Comparison of ENCODE assay signal across 12 mouse cellular contexts in the genomic region with DNA sequence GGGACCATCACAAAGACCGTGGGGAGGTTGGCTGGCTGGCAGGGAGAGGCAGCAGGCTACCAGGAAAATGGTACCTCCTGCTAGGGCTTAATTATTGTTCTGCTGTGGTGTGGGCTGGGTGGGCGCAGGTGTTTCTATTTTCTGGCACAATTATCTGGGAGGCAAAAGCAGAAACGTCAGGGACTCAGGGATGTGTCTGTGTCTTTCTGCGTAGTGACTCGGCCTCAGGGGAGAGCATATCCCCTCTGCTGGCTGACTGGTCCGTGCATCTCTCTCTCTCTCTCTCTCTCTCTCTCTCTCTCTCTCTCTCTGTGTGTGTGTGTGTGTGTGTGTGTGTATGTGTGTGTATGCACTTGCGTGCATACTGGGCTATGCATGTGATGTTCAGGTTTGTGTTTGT.
DNase-seq lines count a peak whose midpoint lies in the region; ATAC-seq and TF ChIP-seq lines count a peak whose summit lies in the region.
"Had no signal": no experiment of that assay in that cellular context is flagged by ENCODE, and none has a peak within 500 bp of the region (broad histone marks: within the 10 kb centered on the region; RNA-seq: fewer than 3 reads in every experiment).

No protein-coding gene starts in this region.

- H3K79me2 ChIP-seq in heart, adult 2 months (replicated peaks; ENCODE audit: control insufficient read depth, insufficient read depth, low read length) = no peaks in the 10 kb centered on the region

- TF ChIP-seq POLR2A in heart, adult 2 months (IDR thresholded peaks at IDR 0.05; ENCODE audit: insufficient read depth, low read depth, low read length) = no peak

- H3K27ac ChIP-seq in heart, embryonic 13.5 days (replicated peaks) = peak overlapping the region; percentile 74; the same call in 1 of the 2 replicates
- no peak overlapping the region for H3K27ac ChIP-seq in heart, adult 2 months
- peak overlapping the region; percentile 63 for H3K27ac ChIP-seq in midbrain, embryonic 10.5 days (replicated peaks)
- no peak overlapping the region for H3K27ac ChIP-seq in midbrain, embryonic 11.5 days (ENCODE audit: low read depth, low read length)
- H3K27ac ChIP-seq in hindbrain, embryonic 13.5 days = peak overlapping the region; percentile 55
- no peak overlapping the region for H3K27ac ChIP-seq in midbrain, postnatal 0 days (ENCODE audit: low read depth, low read length)
- H3K27ac ChIP-seq: liver, embryonic 12.5 days had no signal

- no peak overlapping the region for H3K4me2 ChIP-seq in heart, embryonic 13.5 days
- no peak overlapping the region for H3K4me2 ChIP-seq in midbrain, embryonic 11.5 days
- H3K4me2 ChIP-seq in hindbrain, embryonic 13.5 days = no peak overlapping the region
- no peak overlapping the region for H3K4me2 ChIP-seq in midbrain, postnatal 0 days (ENCODE audit: low read depth, low read length, poor library complexity, severe bottlenecking)
- H3K4me2 ChIP-seq: liver, embryonic 12.5 days had no signal

- no peaks in the 10 kb centered on the region for H3K36me3 ChIP-seq in heart, embryonic 13.5 days
- no peaks in the 10 kb centered on the region for H3K36me3 ChIP-seq in heart, adult 2 months (ENCODE audit: control insufficient read depth, insufficient read depth, low read length)
- H3K36me3 ChIP-seq in midbrain, embryonic 10.5 days = no peaks in the 10 kb centered on the region
- no peaks in the 10 kb centered on the region for H3K36me3 ChIP-seq in midbrain, embryonic 11.5 days (ENCODE audit: control insufficient read depth, insufficient read depth, low read length)
- no peaks in the 10 kb centered on the region for H3K36me3 ChIP-seq in hindbrain, embryonic 13.5 days
- no peaks in the 10 kb centered on the region for H3K36me3 ChIP-seq in midbrain, postnatal 0 days (ENCODE audit: insufficient read depth, low read length)
- H3K36me3 ChIP-seq: G1E; liver, embryonic 12.5 days had no signal

- no peaks in the 10 kb centered on the region for H3K9me3 ChIP-seq in heart, embryonic 13.5 days
- no peaks in the 10 kb centered on the region for H3K9me3 ChIP-seq in midbrain, embryonic 10.5 days (replicated peaks)
- H3K9me3 ChIP-seq in midbrain, embryonic 11.5 days (ENCODE audit: control insufficient read depth, low read length) = no peaks in the 10 kb centered on the region
- no peaks in the 10 kb centered on the region for H3K9me3 ChIP-seq in hindbrain, embryonic 13.5 days
- no peaks in the 10 kb centered on the region for H3K9me3 ChIP-seq in midbrain, postnatal 0 days (ENCODE audit: low read length)
- H3K9me3 ChIP-seq: G1E; liver, embryonic 12.5 days had no signal

- no peak for TF ChIP-seq EP300 in heart, adult 2 months (IDR thresholded peaks at IDR 0.05; ENCODE audit: insufficient read depth, low read depth, low read length)

- 0 out of 2 replicates have a peak, but pooled peaks cover 4% of the 10 kb centered on the region for H3K27me3 ChIP-seq in heart, embryonic 13.5 days (replicated peaks)
- no peaks in the 10 kb centered on the region for H3K27me3 ChIP-seq in heart, adult 2 months (ENCODE audit: control insufficient read depth, insufficient read depth, low read length)
- H3K27me3 ChIP-seq in midbrain, embryonic 10.5 days (ENCODE audit: low read depth, poor library complexity, severe bottlenecking) = no peaks in the 10 kb centered on the region
- H3K27me3 ChIP-seq in midbrain, embryonic 11.5 days (ENCODE audit: control insufficient read depth, insufficient read depth, low read length) = no peaks in the 10 kb centered on the region
- H3K27me3 ChIP-seq in hindbrain, embryonic 13.5 days = 0 out of 2 replicates have a peak, but pooled peaks cover 2% of the 10 kb centered on the region
- H3K27me3 ChIP-seq in midbrain, postnatal 0 days (ENCODE audit: insufficient read depth, low read length) = no peaks in the 10 kb centered on the region
- H3K27me3 ChIP-seq: liver, embryonic 12.5 days had no signal

- no peak overlapping the region for H3K9ac ChIP-seq in heart, embryonic 13.5 days
- H3K9ac ChIP-seq in heart, adult 2 months (ENCODE audit: low read depth, low read length) = no peak overlapping the region
- H3K9ac ChIP-seq in midbrain, embryonic 11.5 days (ENCODE audit: low read length) = no peak overlapping the region
- no peak overlapping the region for H3K9ac ChIP-seq in hindbrain, embryonic 13.5 days
- H3K9ac ChIP-seq in midbrain, postnatal 0 days (replicated peaks; ENCODE audit: low read length, poor library complexity, severe bottlenecking) = no peak overlapping the region
- H3K9ac ChIP-seq: liver, embryonic 12.5 days had no signal

- intact Hi-C loops in heart, adult 2 months (cut with DNase I) = loop anchor here (1.0 to 2.0 kb wide), 4 partner anchors 16 to 255 kb away; no protein-coding TSS in a partner anchor

- ATAC-seq in heart, embryonic 13.5 days (ENCODE audit: extremely low read depth, insufficient number of reproducible peaks, low FRiP score, low TSS enrichment) = no peak
- no peak for ATAC-seq in midbrain, embryonic 11.5 days (ENCODE audit: low FRiP score)
- ATAC-seq in hindbrain, embryonic 13.5 days (ENCODE audit: low FRiP score) = peak; percentile 54
- no peak for ATAC-seq in midbrain, postnatal 0 days (ENCODE audit: low FRiP score)
- ATAC-seq: liver, embryonic 12.5 days had no signal

- H3K4me3 ChIP-seq in heart, embryonic 13.5 days = no peak overlapping the region
- H3K4me3 ChIP-seq in heart, adult 2 months = no peak overlapping the region
- H3K4me3 ChIP-seq in midbrain, embryonic 10.5 days = no peak overlapping the region
- no peak overlapping the region for H3K4me3 ChIP-seq in midbrain, embryonic 11.5 days (ENCODE audit: low read depth, low read length)
- H3K4me3 ChIP-seq in hindbrain, embryonic 13.5 days = no peak overlapping the region
- no peak overlapping the region for H3K4me3 ChIP-seq in midbrain, postnatal 0 days (ENCODE audit: low read depth, low read length)
- H3K4me3 ChIP-seq: liver, embryonic 12.5 days; myocyte had no signal

- TF ChIP-seq CTCF in heart, adult 2 months (IDR thresholded peaks at IDR 0.05) = no peak
- TF ChIP-seq CTCF in midbrain, postnatal 0 days (IDR thresholded peaks at IDR 0.05) = no peak

- H3K4me1 ChIP-seq in heart, embryonic 13.5 days = peaks cover 14% of the 10 kb centered on the region
- H3K4me1 ChIP-seq in heart, adult 2 months (ENCODE audit: control insufficient read depth, insufficient read depth, low read length) = peaks cover 22% of the 10 kb centered on the region
- H3K4me1 ChIP-seq in midbrain, embryonic 10.5 days = peaks cover 35% of the 10 kb centered on the region
- H3K4me1 ChIP-seq in midbrain, embryonic 11.5 days (ENCODE audit: control insufficient read depth, insufficient read depth, low read length) = peaks cover 9% of the 10 kb centered on the region
- H3K4me1 ChIP-seq in hindbrain, embryonic 13.5 days (replicated peaks) = peaks cover 39% of the 10 kb centered on the region
- H3K4me1 ChIP-seq in midbrain, postnatal 0 days (ENCODE audit: insufficient read depth, low read length) = peaks cover 4% of the 10 kb centered on the region; the same call in 1 of the 2 replicates
- H3K4me1 ChIP-seq: liver, embryonic 12.5 days had no signal

- WGBS in heart, embryonic 13.5 days = 53% methylated on average over 7 of the region's 7 CpGs
- WGBS in heart, adult 2 months = 48% methylated on average over 7 of the region's 7 CpGs
- 81% methylated on average over 7 of the region's 7 CpGs for WGBS in midbrain, embryonic 10.5 days
- 75% methylated on average over 7 of the region's 7 CpGs for WGBS in midbrain, embryonic 11.5 days
- WGBS in hindbrain, embryonic 13.5 days = 39% methylated on average over 7 of the region's 7 CpGs
- WGBS in midbrain, postnatal 0 days = 47% methylated on average over 7 of the region's 7 CpGs

- no peak for DNase-seq in heart, adult 2 months
- DNase-seq in midbrain, embryonic 10.5 days (ENCODE audit: low spot score) = no peak
- DNase-seq in midbrain, embryonic 11.5 days (ENCODE audit: low spot score, missing footprints) = no peak
- DNase-seq in midbrain, postnatal 0 days (ENCODE audit: low spot score) = peak; percentile 51
- DNase-seq in yolk sac, embryonic 10.5 days (ENCODE audit: low spot score) = no peak
- no peak for DNase-seq in frontal cortex, adult 2 months (ENCODE audit: extremely low spot score in 1 of 2, low spot score in 1 of 2)
- DNase-seq: thymus, adult 18-20 months had no signal

Comparison
In these comparisons a context has a peak if more than half of its experiments do, and no peak if none do; other contexts are left out.
1. H3K27ac ChIP-seq: peak in heart, embryonic 13.5 days (single experiment), midbrain, embryonic 10.5 days (single experiment) and hindbrain, embryonic 13.5 days (single experiment); none in heart, adult 2 months (single experiment), midbrain, embryonic 11.5 days (single experiment) and midbrain, postnatal 0 days (single experiment).